Mouse (Mus musculus): Measurements from ENCODE around the gene Gpt2.

DNA sequence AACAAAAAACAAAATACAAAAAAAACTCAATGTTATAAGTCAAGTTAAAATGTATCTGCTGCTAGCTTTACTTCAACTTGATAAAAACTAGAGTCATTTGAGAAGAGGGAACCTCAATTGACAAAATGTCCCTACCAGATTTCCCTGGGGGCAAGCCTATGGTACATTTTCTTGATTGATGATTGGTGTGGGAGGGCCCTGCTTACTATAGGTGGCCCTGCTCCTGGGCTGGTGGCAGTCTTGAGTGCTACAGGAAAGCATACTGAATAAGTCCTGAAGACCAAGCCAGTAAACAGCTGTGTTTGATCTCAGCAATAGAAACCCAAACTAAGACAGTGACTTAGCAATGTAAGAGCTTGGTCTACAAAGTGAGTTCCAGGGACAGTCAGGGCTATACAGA is 48.3 kb upstream of the Gpt2 start:
- TF ChIP-seq CTCF (IDR thresholded peaks at IDR 0.05) (no peak), EP300 (IDR thresholded peaks at IDR 0.05) (no peak)

Data from lung, postnatal 0 days (tissue).